Mouse (Mus musculus) T-helper 17 cell (primary cell): Measurements from ENCODE around the gene Tgoln1.

ENCODE experiments used
- in situ Hi-C, 2 experiments: fragments of 300-600 bp; cut with MboI, MseI; formaldehyde crosslinking; loops; 1 replicate in 1 of 2; 2 replicates in 1 of 2; pipeline ENCODE4 v1.15.1; 2025; ENCODE audit warnings: high pct_unique_total_duplicates in 2 of 2

Gene Tgoln1

GRCm38 (mm10) chr6:72616643-72617288 lies at the start of gene Tgoln1:
Gene Tgoln1, minus strand, starts transcription at chr6:72617000.
- in situ Hi-C loops, result no loop called here

DNA sequence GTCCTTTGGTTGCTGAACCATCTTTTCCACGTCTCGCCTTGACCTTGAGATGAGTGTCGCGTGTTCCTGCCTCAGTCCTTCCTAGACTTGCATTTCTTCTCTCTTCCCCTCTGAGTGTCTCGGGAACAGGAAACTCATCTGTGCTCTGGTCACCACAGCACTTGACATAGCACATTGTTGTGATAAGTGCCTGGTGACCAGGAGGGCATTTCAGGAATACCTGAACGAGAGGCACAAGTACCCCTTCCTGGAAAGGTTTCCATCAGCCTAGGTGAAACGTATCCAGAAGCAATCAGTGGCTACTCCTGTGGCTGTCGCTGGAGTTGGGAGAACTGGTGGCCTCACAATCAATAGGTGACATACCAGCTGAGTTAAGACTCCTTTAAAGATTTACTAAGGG lies 47.5 kb upstream of the Tgoln1 start:
- in situ Hi-C loops, result loop anchor here (5.0 to 10.0 kb wide), 2 partner anchors 123 to 599 kb away; partner anchors contain the start of gene Tcf7l1 (in 1 of the 2)

GRCm38 (mm10) chr6:72663000-72663399 lies 46.2 kb upstream of the Tgoln1 start:
- in situ Hi-C loops, result loop anchor here (5.0 to 10.0 kb wide), 2 partner anchors 124 to 598 kb away; partner anchors contain the start of gene Tcf7l1 (in 1 of the 2)

- in situ Hi-C loops, result loop anchor here (5.0 to 10.0 kb wide), 2 partner anchors 127 to 596 kb away; partner anchors contain the start of gene Tcf7l1 (in 1 of the 2)
Measured at GRCm38 (mm10) chr6:72660391-72660720, 43.6 kb upstream of the Tgoln1 start.

DNA sequence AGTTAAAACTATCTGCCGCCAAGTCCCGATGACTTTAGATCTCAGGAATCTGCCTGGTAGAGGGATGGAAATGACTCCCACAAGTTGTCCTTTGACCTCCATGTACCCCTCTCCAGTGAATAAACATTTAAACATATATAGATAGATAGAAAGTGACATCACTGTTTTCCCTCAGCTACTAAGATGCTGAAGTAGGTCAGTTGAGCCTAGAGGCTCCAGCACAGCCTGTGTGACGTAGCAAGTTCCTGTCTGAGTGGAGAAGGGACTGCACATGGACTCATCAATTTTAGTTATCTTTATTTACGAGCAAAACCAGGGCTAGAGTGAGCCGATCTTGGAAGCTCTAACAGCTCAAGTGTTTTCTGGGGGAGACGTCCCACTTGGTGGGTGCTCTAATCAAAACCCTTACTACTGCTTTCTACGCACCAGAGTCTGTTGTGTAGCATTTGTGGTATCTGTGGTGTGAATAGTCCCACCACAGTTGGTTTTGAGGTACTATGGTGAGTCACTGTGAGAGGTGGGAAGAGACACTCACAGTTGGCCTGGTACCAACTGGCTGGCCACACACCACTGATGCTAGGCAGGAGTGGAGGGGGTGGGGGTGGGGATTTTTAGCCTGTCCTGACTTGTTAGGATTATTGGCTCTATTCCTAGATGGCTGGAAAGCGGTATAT lies 43.1 kb upstream of the Tgoln1 start:
- in situ Hi-C loops, result loop anchor here (5.0 to 10.0 kb wide), 3 partner anchors 58 to 595 kb away; partner anchors contain the start of gene Tcf7l1 (in 1 of the 2)

GRCm38 (mm10) chr6:72658006-72658405 lies 41.2 kb upstream of the Tgoln1 start:
- in situ Hi-C loops, result loop anchor here in 1 of 2 experiments (5.0 kb wide), 1 partner anchor 56 kb away; no protein-coding TSS in a partner anchor

DNA sequence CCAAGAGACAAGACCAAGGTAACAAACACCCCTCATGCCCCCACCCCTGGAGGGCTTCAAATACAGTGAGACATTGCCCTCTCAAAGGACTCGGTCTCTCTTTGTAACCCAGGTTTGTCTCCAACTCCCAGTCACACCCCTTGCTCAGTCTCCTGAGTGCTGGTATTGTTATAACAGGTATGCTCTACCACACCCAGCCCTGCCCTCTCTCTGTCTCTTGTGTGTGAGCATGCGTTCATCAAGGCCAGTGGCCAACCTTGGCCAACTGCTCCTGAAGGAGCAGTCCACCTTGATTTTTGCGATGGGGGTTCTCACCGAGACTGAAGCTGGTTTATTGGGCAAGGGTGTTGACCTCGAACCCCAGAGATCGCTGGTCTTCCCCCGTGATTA lies 39.2 kb upstream of the Tgoln1 start:
- in situ Hi-C loops, result loop anchor here in 1 of 2 experiments (5.0 kb wide), 1 partner anchor 54 kb away; no protein-coding TSS in a partner anchor

- in situ Hi-C loops, result loop anchor here in 1 of 2 experiments (5.0 kb wide), 1 partner anchor 53 kb away; no protein-coding TSS in a partner anchor
Measured at GRCm38 (mm10) chr6:72655309-72656052, 38.7 kb upstream of the Tgoln1 start.

GRCm38 (mm10) chr6:72654355-72654754 lies 37.6 kb upstream of the Tgoln1 start:
- in situ Hi-C loops, result no loop called here

- in situ Hi-C loops, result no loop called here
Measured at GRCm38 (mm10) chr6:72653419-72653818, 36.6 kb upstream of the Tgoln1 start.

GRCm38 (mm10) chr6:72650338-72650851 lies 33.6 kb upstream of the Tgoln1 start:
- in situ Hi-C loops, result no loop called here

DNA sequence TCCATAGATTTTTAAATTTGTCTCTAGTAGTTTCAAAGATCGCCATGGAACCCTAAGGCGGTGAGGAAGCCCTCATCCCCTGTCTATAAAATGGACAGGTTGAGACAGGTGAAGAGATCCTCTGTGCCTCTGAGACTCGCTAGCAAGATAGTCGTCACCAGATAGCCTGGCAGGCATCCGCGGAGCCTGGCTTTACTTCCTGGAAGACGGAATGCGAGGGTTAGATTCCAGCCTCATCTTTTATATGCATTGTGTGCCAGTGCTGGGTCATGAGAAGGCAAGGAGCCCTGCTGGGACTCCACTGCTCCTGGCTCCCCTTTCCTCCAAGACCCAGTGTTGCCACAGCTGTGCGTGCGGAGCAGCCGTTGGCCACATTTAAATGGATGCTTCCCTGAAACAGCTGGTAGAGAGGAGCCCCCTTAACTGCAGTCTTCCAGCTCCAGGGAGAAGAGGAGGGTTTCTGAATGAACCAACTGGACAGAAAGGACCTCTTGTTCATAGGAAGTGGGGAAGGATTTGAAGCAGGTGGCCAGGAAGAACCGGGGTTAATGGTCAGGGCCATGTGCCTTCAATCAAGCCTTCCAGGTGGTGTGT lies 31.3 kb upstream of the Tgoln1 start:
- in situ Hi-C loops, result no loop called here

DNA sequence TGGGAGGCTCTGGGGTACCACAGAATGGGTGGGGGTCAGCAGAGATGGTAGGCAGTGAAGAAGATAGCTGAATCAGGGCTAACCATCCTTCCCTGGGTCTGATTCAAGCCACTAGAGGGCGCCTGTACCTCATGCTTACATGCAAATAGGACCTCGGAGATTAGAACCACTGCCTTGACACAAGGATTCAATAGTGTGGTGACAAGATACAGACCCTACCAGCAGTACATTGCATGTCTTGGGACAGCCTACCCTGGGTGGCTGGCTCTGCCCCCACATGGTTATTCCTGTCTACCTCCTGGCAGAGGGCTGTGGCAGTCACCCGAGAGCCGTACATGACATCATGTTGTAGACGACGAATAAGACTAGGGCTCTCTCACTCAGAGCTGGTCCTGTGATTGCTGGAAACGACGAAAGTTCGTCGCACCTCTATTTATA lies 30.6 kb upstream of the Tgoln1 start:
- in situ Hi-C loops, result no loop called here

DNA sequence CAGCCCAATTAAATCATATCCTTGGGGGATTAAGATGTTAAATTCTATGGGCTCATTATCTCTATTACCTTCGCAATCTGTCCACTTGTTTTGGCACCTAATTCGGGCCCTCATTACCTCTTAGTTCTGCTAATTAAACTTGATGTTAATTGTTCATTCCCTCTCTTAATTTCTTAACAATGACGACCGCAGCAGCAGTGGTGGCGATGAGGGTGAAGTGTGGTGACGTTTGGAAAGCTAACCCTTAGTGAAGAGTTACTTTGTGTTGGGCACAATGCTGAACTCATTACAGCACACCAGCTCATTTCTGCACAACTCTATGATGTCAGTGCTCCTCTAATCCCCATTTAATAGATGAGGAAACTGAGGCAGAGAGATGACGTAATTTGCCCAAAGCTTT lies 28.6 kb upstream of the Tgoln1 start:
- in situ Hi-C loops, result no loop called here

GRCm38 (mm10) chr6:72644576-72644975 lies 27.8 kb upstream of the Tgoln1 start:
- in situ Hi-C loops, result no loop called here

- in situ Hi-C loops, result no loop called here
Measured at GRCm38 (mm10) chr6:72641218-72641954, 24.6 kb upstream of the Tgoln1 start.

DNA sequence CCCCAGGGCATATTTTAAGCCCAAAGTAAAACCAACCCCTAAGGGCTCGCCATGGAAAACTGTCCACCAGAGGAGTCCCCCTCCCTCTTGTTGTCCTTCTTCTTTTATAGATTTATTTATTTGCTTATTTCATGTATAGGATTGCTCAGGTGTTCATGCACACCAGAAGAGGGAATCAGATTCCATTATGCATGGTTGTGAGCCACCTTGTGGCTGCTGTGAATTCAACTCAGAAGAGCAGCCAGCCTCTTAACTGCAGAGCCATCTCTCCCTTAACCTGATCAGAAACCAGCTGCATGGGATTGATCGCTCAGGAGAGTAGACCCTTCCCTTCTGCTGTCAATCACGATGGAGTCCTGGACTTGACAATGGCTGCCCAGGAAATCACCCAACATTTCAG lies 20.1 kb upstream of the Tgoln1 start:
- in situ Hi-C loops, result loop anchor here in 1 of 2 experiments (10.0 kb wide), 1 partner anchor 198 kb away; no protein-coding TSS in a partner anchor

DNA sequence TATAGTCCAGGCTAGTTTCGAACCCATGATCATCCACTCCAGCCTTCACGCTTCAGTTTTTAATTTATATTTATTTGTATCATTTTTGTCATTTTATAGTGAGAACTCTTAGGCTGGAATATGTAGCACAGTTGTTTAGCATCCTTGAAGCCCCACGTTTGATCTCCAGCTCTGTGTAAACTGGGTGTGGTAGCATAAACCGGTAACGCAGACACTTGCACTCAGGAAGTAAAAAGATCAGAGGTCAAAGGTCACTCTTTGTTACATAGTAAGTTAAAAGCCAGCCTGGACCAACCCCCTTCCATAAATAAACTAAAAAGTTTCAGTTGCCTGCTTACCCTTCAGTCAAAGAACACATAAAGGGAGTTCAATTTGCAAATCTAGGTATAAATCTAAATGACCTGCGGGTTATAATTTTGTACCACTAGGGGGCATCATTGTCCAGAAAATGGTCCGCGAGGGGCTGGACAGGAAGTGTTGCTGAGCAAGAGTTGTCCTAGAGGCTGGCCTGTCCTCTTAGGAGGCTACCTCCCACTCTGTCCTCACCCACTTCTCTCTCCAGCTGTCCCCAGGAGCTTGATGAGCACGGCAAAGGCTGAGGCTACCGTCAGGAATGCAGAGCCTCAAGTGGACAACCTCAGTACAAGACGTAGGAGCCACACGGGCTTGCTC lies 19.1 kb upstream of the Tgoln1 start:
- in situ Hi-C loops, result loop anchor here in 1 of 2 experiments (10.0 kb wide), 1 partner anchor 199 kb away; no protein-coding TSS in a partner anchor

GRCm38 (mm10) chr6:72634311-72634710 lies 17.5 kb upstream of the Tgoln1 start:
- in situ Hi-C loops, result loop anchor here in 1 of 2 experiments (10.0 kb wide), 1 partner anchor 200 kb away; no protein-coding TSS in a partner anchor

- in situ Hi-C loops, result loop anchor here in 1 of 2 experiments (10.0 kb wide), 1 partner anchor 203 kb away; no protein-coding TSS in a partner anchor
Measured at GRCm38 (mm10) chr6:72631700-72632099, 14.9 kb upstream of the Tgoln1 start.
